Mouse (Mus musculus) small intestine, adult 2 months (tissue): ENCODE data around the gene Clec16a.

Experiments used
- CTCF ChIP-seq: fragments of 200-500 bp; IDR thresholded peaks from 2 replicates; pipeline ENCODE4 v1.5.1; 2012; ENCODE audit warnings: low read depth, mild to moderate bottlenecking, control low read depth, inconsistent platforms, low read length, moderate library complexity, mixed read lengths; ENCODE audit not compliant: insufficient replicate concordance, insufficient read length; ENCODE audit errors: extremely low read depth
- POLR2A ChIP-seq: fragments of 200-500 bp; IDR thresholded peaks from 2 replicates; pipeline ENCODE4 v1.6.1; 2012; ENCODE audit warnings: low read depth, mild to moderate bottlenecking, control low read depth, inconsistent platforms, low read length, moderate library complexity

- TF ChIP-seq POLR2A (no peak), CTCF (no peak)
These were observed 238.3 kb downstream of the Clec16a start for GRCm38 (mm10) chr16:10783451-10783850.
